Mouse (Mus musculus): ENCODE data around the gene Defb48. TPM values are rescaled to one million over a fixed set of nuclear protein-coding genes. Genes with fewer than 3 reads are reported as not detected.

Gene Defb48
- total RNA-seq, 2 experiments from 2014 or later, result not detected

DNA sequence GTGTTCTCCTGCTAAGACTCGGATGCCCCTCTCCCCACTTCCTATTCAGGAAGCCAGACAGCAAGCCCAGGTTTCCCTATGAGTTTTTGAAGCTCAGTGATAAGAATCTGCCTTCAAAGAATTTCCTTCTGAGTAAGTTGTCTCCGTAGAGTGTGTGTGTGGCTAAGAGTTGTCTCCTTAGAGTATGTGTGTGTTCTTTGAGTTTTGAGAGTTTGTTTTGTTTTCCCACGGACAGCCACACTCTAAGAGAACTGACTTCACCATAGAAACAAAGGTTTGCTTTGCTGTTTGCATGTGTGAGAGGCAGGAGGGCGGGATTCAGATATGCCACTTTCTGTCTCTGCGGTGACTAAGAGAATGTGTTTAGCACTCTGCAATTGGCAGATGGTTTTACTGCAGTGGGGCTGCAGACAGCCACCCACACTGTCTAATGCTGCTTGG, 56.2 kb downstream of the Defb48 start:
- peak; percentile 43 to 50 for DNase-seq

Other genes with a start within 250 kb of the Defb48 start
- 10 to 100 TPM; 45.9 to 53.7 TPM for gene Ints6, start 223.3 kb downstream of the Defb48 start, total RNA-seq (2021)
- 10 to 100 TPM; 16.3 to 16.6 TPM for gene Wdfy2, start 146.8 kb downstream of the Defb48 start, total RNA-seq (2021)
- gene Defb47, start 13.6 kb upstream of the Defb48 start, total RNA-seq (2021), result not detected
- not detected for gene Defb43, start 27.3 kb upstream of the Defb48 start, total RNA-seq (2021)
- gene Defb42, start 62.5 kb upstream of the Defb48 start, total RNA-seq (2021), result not detected
- not detected for gene Defb30, start 65.5 kb upstream of the Defb48 start, total RNA-seq (2021)

Data from layer of hippocampus, postnatal 36 days (tissue).